Mouse (Mus musculus) myocyte (in vitro differentiated cells): ENCODE measurements around the gene Cux1.

Experiments used
- CEBPB ChIP-seq: IDR thresholded peaks from 2 replicates; pipeline ENCODE4 v1.6.1; 2011; ENCODE audit warnings: mild to moderate bottlenecking, moderate library complexity; ENCODE audit not compliant: poor library complexity, insufficient read depth, severe bottlenecking
- MAX ChIP-seq: IDR thresholded peaks from one replicate; pipeline ENCODE4 v1.6.1; 2011; ENCODE audit warnings: low read depth, mild to moderate bottlenecking, control low read depth
- MYOD1 ChIP-seq, 3 experiments: IDR thresholded peaks; one replicate each; pipeline ENCODE4 v1.6.1; 2011; ENCODE audit warnings: control low read depth in 2 of 3, low read depth in 2 of 3, mild to moderate bottlenecking in 2 of 3, moderate library complexity in 1 of 3; ENCODE audit not compliant: insufficient read length in 2 of 3, control insufficient read depth in 1 of 3
- MYOG ChIP-seq, 3 experiments: IDR thresholded peaks; one replicate each; pipeline ENCODE4 v1.6.1; 2011; ENCODE audit warnings: control low read depth in 2 of 3, low read depth in 2 of 3, mild to moderate bottlenecking in 2 of 3; ENCODE audit not compliant: insufficient read length in 2 of 3, control insufficient read depth in 1 of 3, insufficient read depth in 1 of 3
- POLR2A ChIP-seq: IDR thresholded peaks from one replicate; pipeline ENCODE4 v1.6.1; 2011; ENCODE audit warnings: low read depth, mild to moderate bottlenecking, control low read depth, moderate library complexity; ENCODE audit not compliant: insufficient read length
- POLR2AphosphoS2 ChIP-seq: IDR thresholded peaks from one replicate; pipeline ENCODE4 v1.6.1; 2011; ENCODE audit warnings: low read depth, control low read depth; ENCODE audit not compliant: insufficient read length
- REST ChIP-seq: IDR thresholded peaks from one replicate; pipeline ENCODE4 v1.6.1; 2011; ENCODE audit warnings: mild to moderate bottlenecking, control low read depth, moderate library complexity; ENCODE audit not compliant: insufficient read depth, insufficient read length
- USF1 ChIP-seq: IDR thresholded peaks from one replicate; pipeline ENCODE4 v1.6.1; 2011; ENCODE audit warnings: low read depth, mild to moderate bottlenecking, control low read depth, moderate library complexity

GRCm38 (mm10) chr5:136396699-136397098 lies 170.6 kb downstream of the Cux1 start:
- no peak for TF ChIP-seq POLR2A
- TF ChIP-seq POLR2AphosphoS2 = no peak
- TF ChIP-seq MYOG (IDR thresholded peaks at IDR 0.05; ENCODE audit: control insufficient read depth in 1 of 3, insufficient read depth in 1 of 3, insufficient read length in 2 of 3, low read depth in 2 of 3) = no peak
- TF ChIP-seq CEBPB = no peak
- TF ChIP-seq MYOD1 (IDR thresholded peaks at IDR 0.05; ENCODE audit: control insufficient read depth in 1 of 3, insufficient read length in 2 of 3, low read depth in 2 of 3) = no peak
- no peak for TF ChIP-seq USF1
- TF ChIP-seq MAX = no peak
- no peak for TF ChIP-seq REST
